Mouse (Mus musculus): ENCODE measurements around the gene Ccdc14. TPM values are rescaled to one million over a fixed set of nuclear protein-coding genes. Genes with fewer than 3 reads are reported as not detected.
A peak's percentile ranks its signal among the peaks of the same experiment; 100 is the strongest.

Ccdc14 gene
- total and polyA plus RNA-seq, 3 experiments: 11.6 to 18.9 (median 18.5) TPM

DNA sequence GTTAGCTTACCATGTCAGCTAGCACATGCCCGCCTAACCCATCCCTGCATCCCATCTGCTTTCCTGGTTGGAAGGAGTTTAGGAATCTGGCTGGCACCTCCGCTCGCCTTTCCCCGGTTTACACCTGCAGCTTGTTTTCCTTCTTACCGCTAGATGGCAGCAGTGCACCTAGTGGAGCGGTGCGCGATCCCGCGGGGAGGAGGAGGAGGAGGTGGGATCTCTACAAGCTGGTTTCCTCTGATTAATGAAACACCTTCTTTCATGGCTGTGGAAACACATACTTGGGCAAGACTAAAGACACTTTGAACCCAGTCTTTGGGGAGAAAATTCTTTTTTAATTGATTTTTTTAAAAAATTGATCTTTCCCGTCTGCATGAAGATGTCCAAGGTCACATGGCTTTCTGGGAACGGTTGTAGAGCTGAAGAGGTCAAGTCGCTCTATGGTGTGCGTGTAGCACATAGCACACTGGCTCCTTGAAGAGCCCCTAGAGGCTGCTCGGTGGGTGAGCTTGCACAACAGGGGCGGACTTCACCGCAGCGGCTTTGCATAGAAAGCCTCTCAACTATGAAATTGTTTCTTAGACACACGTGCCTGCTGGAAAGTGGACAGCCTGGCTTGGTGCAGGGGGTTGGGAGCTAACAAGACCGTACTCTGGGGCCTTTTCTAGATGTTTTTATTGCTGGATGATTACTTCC lies 23.2 kb upstream of the Ccdc14 start (continued):
- TF ChIP-seq ZKSCAN1 (IDR thresholded peaks at IDR 0.05; ENCODE audit: borderline replicate concordance, low read depth, low read length): no peak
- peak; percentile 39; the same call in 1 of the 2 replicates for TF ChIP-seq USF1 (IDR thresholded peaks at IDR 0.05; ENCODE audit: low read depth, low read length)
- TF ChIP-seq MAFK (IDR thresholded peaks at IDR 0.05; ENCODE audit: insufficient replicate concordance, low read length): no peak; the same call in 1 of the 2 replicates
- no peak for TF ChIP-seq PAX5 (IDR thresholded peaks at IDR 0.05; ENCODE audit: low read length)
- no peak for TF ChIP-seq ETS1 (conservative IDR thresholded peaks at IDR 0.05; ENCODE audit: low read depth, low read length)
- TF ChIP-seq MXI1 (IDR thresholded peaks at IDR 0.05; ENCODE audit: low read depth, low read length): peak; percentile 81
- TF ChIP-seq USF2 (conservative IDR thresholded peaks at IDR 0.05; ENCODE audit: low read depth, low read length): peak; percentile 46
- TF ChIP-seq SMC3 (IDR thresholded peaks at IDR 0.05; ENCODE audit: low read depth, low read length): peak; percentile 92
- no peak for TF ChIP-seq POLR2A (IDR thresholded peaks at IDR 0.05; ENCODE audit: low read depth, low read length)
- TF ChIP-seq JUND (conservative IDR thresholded peaks at IDR 0.05; ENCODE audit: low read depth, low read length): peak; percentile 32; the same call in 1 of the 2 replicates
- no peak for TF ChIP-seq EP300 (IDR thresholded peaks at IDR 0.05; ENCODE audit: low read length)
- TF ChIP-seq MEF2A (IDR thresholded peaks at IDR 0.05; ENCODE audit: borderline replicate concordance, low read depth, low read length): 0 out of 2 replicates have a peak, but pooled peaks have one; percentile 39

DNA sequence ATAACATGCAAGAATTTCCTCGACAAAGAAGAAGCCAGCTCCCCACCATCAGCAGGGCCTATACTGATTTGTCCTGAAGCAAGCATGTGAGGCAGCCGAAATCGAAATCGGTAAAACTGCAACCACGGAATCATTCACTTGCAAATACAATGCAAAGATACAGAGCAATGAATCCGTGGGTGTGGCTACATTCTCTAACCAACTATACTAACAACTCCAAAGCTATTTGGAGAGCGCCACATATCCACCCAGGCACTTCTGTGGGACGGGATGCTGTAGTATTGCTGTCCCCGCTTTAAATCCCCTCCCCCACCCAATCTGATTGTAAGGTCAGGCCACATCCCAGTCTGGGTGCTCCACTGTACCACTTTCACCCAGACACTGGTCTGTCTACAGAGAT lies 22.1 kb upstream of the Ccdc14 start:
- dilution Hi-C loops (cut with MboI; ENCODE audit: extremely low pct_ligation_motif_present, extremely low pct_unique_long_range_greater_than_20kb, low sequenced_read_pairs): no loop called here
- in situ Hi-C loops (cut with MboI; ENCODE audit: low pct_ligation_motif_present, low pct_unique_long_range_greater_than_20kb, low sequenced_read_pairs): loop anchor here (5.0 kb wide), 1 partner anchor 34 kb away; no protein-coding TSS in a partner anchor
- H3K27me3 ChIP-seq (replicated peaks): peaks cover 39% of the 10 kb centered on the region

DNA sequence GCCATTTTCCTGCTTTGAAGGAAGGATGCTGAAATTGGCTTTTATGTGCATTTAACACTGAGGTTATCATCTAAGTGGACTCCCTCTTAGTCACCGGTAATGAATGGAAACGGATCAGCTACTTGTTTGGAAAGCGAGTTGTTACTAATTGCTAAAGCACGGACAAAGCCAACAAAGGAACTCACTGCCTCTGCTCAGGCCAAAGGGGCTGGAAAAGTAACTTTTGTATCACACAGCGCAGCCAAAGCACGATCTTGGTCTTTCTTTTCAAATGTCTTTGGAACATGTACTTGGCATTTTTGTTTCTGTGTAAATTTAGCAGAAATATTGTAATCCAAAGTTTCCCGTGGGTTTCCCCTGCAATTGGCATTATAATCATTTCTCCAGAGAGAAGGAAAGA lies 18.4 kb upstream of the Ccdc14 start:
- Histone ChIP-seq H3K79me2 (replicated peaks; ENCODE audit: control insufficient read depth, extremely low read depth, insufficient read depth, poor library complexity, severe bottlenecking) (no peaks in the 10 kb centered on the region), H3K9ac (ENCODE audit: insufficient read depth, low read depth) (no peak overlapping the region), H3K4me1 (ENCODE audit: control insufficient read depth in 1 of 2, insufficient read depth in 2 of 2) (peaks cover 0 to 12% of the 10 kb centered on the region in 2 experiments; a peak in 3 of 4 replicates), H3K9me3 (replicated peaks; ENCODE audit: low read length) (no peaks in the 10 kb centered on the region), H3K36me3 (replicated peaks in 1 of 2; ENCODE audit: control insufficient read depth in 1 of 2, insufficient read depth in 1 of 2, low read length in 1 of 2) (no peaks in the 10 kb centered on the region), H3K4me3 (replicated peaks in 1 of 3; ENCODE audit: low read depth in 2 of 3, low read length in 2 of 3, poor library complexity in 1 of 3) (no peak overlapping the region), H3K4me2 (ENCODE audit: insufficient read depth, low read depth, poor library complexity, severe bottlenecking) (no peak overlapping the region), H3K27ac (ENCODE audit: insufficient read depth, low read depth) (no peak overlapping the region), H3K27me3 (replicated peaks) (peaks cover 14% of the 10 kb centered on the region)
- no peak for TF ChIP-seq ELF1 (IDR thresholded peaks at IDR 0.05; ENCODE audit: low read depth, low read length)
- no peak for TF ChIP-seq NRF1 (IDR thresholded peaks at IDR 0.05; ENCODE audit: low read depth, low read length)
- TF ChIP-seq PAX5 (IDR thresholded peaks at IDR 0.05; ENCODE audit: low read length): no peak
- TF ChIP-seq MXI1 (IDR thresholded peaks at IDR 0.05; ENCODE audit: low read depth, low read length): no peak
- TF ChIP-seq EP300 (IDR thresholded peaks at IDR 0.05; ENCODE audit: low read length): no peak
- no peak for TF ChIP-seq POLR2AphosphoS2 (IDR thresholded peaks at IDR 0.05; ENCODE audit: low read depth, low read length)
- TF ChIP-seq MAFK (IDR thresholded peaks at IDR 0.05; ENCODE audit: insufficient replicate concordance, low read length): no peak
- no peak for TF ChIP-seq NELFE (IDR thresholded peaks at IDR 0.05; ENCODE audit: low read depth, low read length)
- TF ChIP-seq IRF4 (IDR thresholded peaks at IDR 0.05; ENCODE audit: low read depth, low read length): no peak
- TF ChIP-seq UBTF (IDR thresholded peaks at IDR 0.05; ENCODE audit: low read depth, low read length): no peak
- no peak for TF ChIP-seq TBP (conservative IDR thresholded peaks at IDR 0.05; ENCODE audit: low read depth, low read length)
- TF ChIP-seq RAD21 (IDR thresholded peaks at IDR 0.05; ENCODE audit: low read depth, low read length): no peak
- TF ChIP-seq SIN3A (IDR thresholded peaks at IDR 0.05; ENCODE audit: low read length): no peak
- TF ChIP-seq ETS1 (conservative IDR thresholded peaks at IDR 0.05; ENCODE audit: low read depth, low read length): no peak
- no peak for TF ChIP-seq ZMIZ1 (IDR thresholded peaks at IDR 0.05; ENCODE audit: low read depth, low read length)
- TF ChIP-seq ZNF384 (IDR thresholded peaks at IDR 0.05; ENCODE audit: low read depth, low read length): no peak
- no peak for TF ChIP-seq KAT2A (IDR thresholded peaks at IDR 0.05; ENCODE audit: insufficient replicate concordance, low read length)
- TF ChIP-seq BHLHE40 (IDR thresholded peaks at IDR 0.05; ENCODE audit: low read depth, low read length): no peak
- DNase-seq (ENCODE audit: extremely low read depth): no peak
- in situ Hi-C loops (cut with MboI; ENCODE audit: low pct_ligation_motif_present, low pct_unique_long_range_greater_than_20kb, low sequenced_read_pairs): no loop called here
- dilution Hi-C loops (cut with MboI; ENCODE audit: extremely low pct_ligation_motif_present, extremely low pct_unique_long_range_greater_than_20kb, low sequenced_read_pairs): no loop called here

More for the DNA sequence above, 22.1 kb upstream of the Ccdc14 start:
- Histone ChIP-seq H3K79me2 (replicated peaks; ENCODE audit: control insufficient read depth, extremely low read depth, insufficient read depth, poor library complexity, severe bottlenecking) (no peaks in the 10 kb centered on the region), H3K9ac (ENCODE audit: insufficient read depth, low read depth) (no peak overlapping the region), H3K4me3 (replicated peaks in 1 of 3; ENCODE audit: low read depth in 2 of 3, low read length in 2 of 3, poor library complexity in 1 of 3) (no peak overlapping the region), H3K36me3 (replicated peaks in 1 of 2; ENCODE audit: control insufficient read depth in 1 of 2, insufficient read depth in 1 of 2, low read length in 1 of 2) (no peaks in the 10 kb centered on the region), H3K27ac (ENCODE audit: insufficient read depth, low read depth) (no peak overlapping the region), H3K9me3 (replicated peaks; ENCODE audit: low read length) (no peaks in the 10 kb centered on the region), H3K4me2 (ENCODE audit: insufficient read depth, low read depth, poor library complexity, severe bottlenecking) (peak overlapping the region; percentile 44), H3K4me1 (ENCODE audit: control insufficient read depth in 1 of 2, insufficient read depth in 2 of 2) (peaks cover 0 to 12% of the 10 kb centered on the region in 2 experiments; a peak in 3 of 4 replicates)
- no peak for DNase-seq (ENCODE audit: extremely low read depth)
- TF ChIP-seq RCOR1 (conservative IDR thresholded peaks at IDR 0.05; ENCODE audit: low read depth, low read length) (no peak), SIN3A (IDR thresholded peaks at IDR 0.05; ENCODE audit: low read length) (no peak), GABPA (IDR thresholded peaks at IDR 0.05; ENCODE audit: insufficient replicate concordance, low read depth, low read length) (no peak), NELFE (IDR thresholded peaks at IDR 0.05; ENCODE audit: low read depth, low read length) (no peak), JUN (IDR thresholded peaks at IDR 0.05; ENCODE audit: insufficient read depth, low read depth, low read length) (no peak), MAX (IDR thresholded peaks at IDR 0.05; ENCODE audit: low read length) (no peak), TBP (conservative IDR thresholded peaks at IDR 0.05; ENCODE audit: low read depth, low read length) (no peak), HCFC1 (IDR thresholded peaks at IDR 0.05; ENCODE audit: low read depth, low read length) (no peak), PAX5 (IDR thresholded peaks at IDR 0.05; ENCODE audit: low read length) (no peak)

All from CH12.LX (cell line).